ENCODE assay signal across 21 mouse cellular contexts in genomic region chr10:6896659-6897303, GRCm38 (mm10).
"Had no signal": no experiment of that assay in that cellular context is flagged by ENCODE, and none has a peak within 500 bp of the region (broad histone marks: within the 10 kb centered on the region; RNA-seq: fewer than 3 reads in every experiment).

No protein-coding gene starts in this region.

- H3K27ac ChIP-seq: kidney, embryonic 15.5 days; layer of hippocampus, adult 2 months; limb, embryonic 10.5 days; limb, embryonic 13.5 days; liver, embryonic 12.5 days; liver, embryonic 15.5 days; macrophage; midbrain, embryonic 13.5 days; stomach, postnatal 0 days had no signal

- ATAC-seq: inflammation-experienced regulatory T-cells, adult 6 months; intestine, embryonic 16.5 days; liver, embryonic 12.5 days; midbrain, embryonic 13.5 days had no signal

- H3K9ac ChIP-seq: kidney, embryonic 15.5 days; limb, embryonic 13.5 days; liver, embryonic 12.5 days; liver, embryonic 15.5 days; midbrain, embryonic 13.5 days had no signal

- H3K4me1 ChIP-seq: limb, embryonic 10.5 days; limb, embryonic 13.5 days; liver, embryonic 12.5 days; liver, embryonic 15.5 days; midbrain, embryonic 13.5 days had no signal

- H3K4me3 ChIP-seq: kidney, embryonic 15.5 days; layer of hippocampus, adult 2 months; limb, embryonic 10.5 days; limb, embryonic 13.5 days; liver, embryonic 12.5 days; liver, embryonic 15.5 days; midbrain, embryonic 13.5 days had no signal

- H3K27me3 ChIP-seq: kidney, embryonic 15.5 days; limb, embryonic 13.5 days; liver, embryonic 12.5 days; liver, embryonic 15.5 days; midbrain, embryonic 13.5 days had no signal

- H3K36me3 ChIP-seq: kidney, embryonic 15.5 days; limb, embryonic 10.5 days; limb, embryonic 13.5 days; liver, embryonic 12.5 days; liver, embryonic 15.5 days; midbrain, embryonic 13.5 days had no signal

- H3K4me2 ChIP-seq: kidney, embryonic 15.5 days; limb, embryonic 13.5 days; liver, embryonic 12.5 days; liver, embryonic 15.5 days; midbrain, embryonic 13.5 days had no signal

- H3K9me3 ChIP-seq: kidney, embryonic 15.5 days; limb, embryonic 10.5 days; limb, embryonic 13.5 days; liver, embryonic 12.5 days; liver, embryonic 15.5 days; midbrain, embryonic 13.5 days had no signal

- DNase-seq: kidney, adult 18-20 months; kidney, postnatal 25 days; layer of hippocampus, adult 9-11 months; liver; right cerebral cortex, adult 18-20 months; right cerebral cortex, postnatal 14 days; right cerebral cortex, postnatal 4 days; thymus, adult 2 months; thymus, postnatal 14 days; thymus, postnatal 4 days had no signal
